Mouse (Mus musculus): Measurements from ENCODE around the gene Arhgap23. TPM values are rescaled to one million over a fixed set of nuclear protein-coding genes. Genes with fewer than 3 reads are reported as not detected.

Gene Arhgap23
- polyA plus RNA-seq, 1 experiment from 2014 or later: 4.3 TPM

DNA sequence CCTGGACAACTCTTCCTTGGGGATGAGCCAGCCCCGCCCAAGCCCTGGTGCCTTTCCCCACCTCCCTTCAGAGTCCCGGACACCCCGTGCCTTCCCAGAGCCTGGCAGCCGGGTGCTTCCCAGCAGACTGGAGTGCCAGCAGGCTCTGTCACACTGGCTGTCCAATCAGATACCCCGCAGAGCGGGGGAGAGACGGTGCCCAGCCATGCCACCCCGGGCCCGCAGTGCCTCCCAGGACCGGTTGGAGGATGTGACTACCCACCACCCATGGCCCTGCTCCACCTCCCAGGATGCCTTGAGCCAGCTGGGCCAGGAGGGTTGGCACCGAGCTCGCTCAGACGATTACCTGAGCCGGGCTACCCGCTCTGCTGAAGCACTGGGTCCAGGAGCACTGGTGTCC lies 36.3 kb downstream of the Arhgap23 start:
- TF ChIP-seq CTCF (IDR thresholded peaks at IDR 0.05; ENCODE audit: low read depth): no peak
- H3K27ac ChIP-seq (replicated peaks): no peak overlapping the region
- DNase-seq (ENCODE audit: low spot score) (no peak), ATAC-seq (ENCODE audit: low FRiP score, low TSS enrichment) (no peak)
- peaks cover 35% of the 10 kb centered on the region for H3K36me3 ChIP-seq (ENCODE audit: control insufficient read depth, insufficient read depth, low read length)
- H3K4me2 ChIP-seq (replicated peaks; ENCODE audit: low read depth): no peak overlapping the region
- no peaks in the 10 kb centered on the region for H3K9me3 ChIP-seq (ENCODE audit: control insufficient read depth, low read length)
- H3K27me3 ChIP-seq (ENCODE audit: control insufficient read depth, insufficient read depth, low read length): no peaks in the 10 kb centered on the region
- 94% methylated on average over 15 of the region's 15 CpGs for WGBS
- no peak overlapping the region for H3K9ac ChIP-seq (ENCODE audit: low read length)
- no peak overlapping the region for H3K4me3 ChIP-seq (ENCODE audit: low read depth, low read length)
- peaks cover 6% of the 10 kb centered on the region; the same call in 1 of the 2 replicates for H3K4me1 ChIP-seq (replicated peaks; ENCODE audit: control insufficient read depth, insufficient read depth)

DNA sequence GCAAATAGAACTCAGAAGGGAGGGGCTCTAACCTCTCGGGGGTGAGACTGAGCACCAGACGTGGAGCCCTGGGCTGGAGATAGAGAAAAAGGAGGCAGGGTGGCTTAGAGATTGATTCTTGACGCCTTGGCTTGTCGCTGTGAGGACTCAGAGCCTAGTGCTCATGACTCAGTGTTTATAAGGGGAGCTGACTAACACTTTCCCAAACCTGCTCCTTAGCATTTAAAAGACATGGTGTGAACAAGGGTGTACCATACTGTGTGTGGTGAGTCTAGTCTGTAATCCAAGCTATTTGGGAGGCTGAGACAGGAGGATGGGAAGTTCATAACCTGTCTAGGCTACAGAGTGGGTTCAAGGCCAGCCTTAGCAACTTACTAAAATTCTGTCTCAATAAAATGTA lies 41.8 kb downstream of the Arhgap23 start:
- DNase-seq (ENCODE audit: low spot score) (no peak), ATAC-seq (ENCODE audit: low FRiP score, low TSS enrichment) (no peak)
- H3K4me1 ChIP-seq (replicated peaks; ENCODE audit: control insufficient read depth, insufficient read depth): no peaks in the 10 kb centered on the region
- TF ChIP-seq EP300 (optimal IDR thresholded peaks at IDR 0.05) (no peak), CTCF (IDR thresholded peaks at IDR 0.05; ENCODE audit: low read depth) (no peak)
- WGBS: 67% methylated on average over 4 of the region's 4 CpGs
- H3K4me2 ChIP-seq (replicated peaks; ENCODE audit: low read depth): no peak overlapping the region
- H3K4me3 ChIP-seq (ENCODE audit: low read depth, low read length): no peak overlapping the region
- H3K27ac ChIP-seq (replicated peaks): no peak overlapping the region
- H3K9me3 ChIP-seq (ENCODE audit: control insufficient read depth, low read length): no peaks in the 10 kb centered on the region
- H3K36me3 ChIP-seq (ENCODE audit: control insufficient read depth, insufficient read depth, low read length): peaks cover 27% of the 10 kb centered on the region
- no peak overlapping the region for H3K9ac ChIP-seq (ENCODE audit: low read length)
- no peaks in the 10 kb centered on the region for H3K27me3 ChIP-seq (ENCODE audit: control insufficient read depth, insufficient read depth, low read length)

- Histone ChIP-seq H3K4me1 (replicated peaks; ENCODE audit: control insufficient read depth, insufficient read depth) (no peaks in the 10 kb centered on the region), H3K9ac (ENCODE audit: low read length) (no peak overlapping the region), H3K4me3 (ENCODE audit: low read depth, low read length) (no peak overlapping the region), H3K36me3 (ENCODE audit: control insufficient read depth, insufficient read depth, low read length) (peaks cover 30% of the 10 kb centered on the region), H3K4me2 (replicated peaks; ENCODE audit: low read depth) (no peak overlapping the region), H3K9me3 (ENCODE audit: control insufficient read depth, low read length) (no peaks in the 10 kb centered on the region), H3K27ac (replicated peaks) (peak overlapping the region; percentile 67; the same call in 1 of the 2 replicates), H3K27me3 (ENCODE audit: control insufficient read depth, insufficient read depth, low read length) (no peaks in the 10 kb centered on the region)
- DNase-seq (ENCODE audit: low spot score) (no peak), ATAC-seq (ENCODE audit: low FRiP score, low TSS enrichment) (peak; percentile 64)
- TF ChIP-seq CTCF (IDR thresholded peaks at IDR 0.05; ENCODE audit: low read depth) (no peak), EP300 (optimal IDR thresholded peaks at IDR 0.05) (no peak)
- WGBS: 84% methylated on average over 3 of the region's 3 CpGs
Observed at GRCm38 (mm10) chr11:97461307-97461820, 46.0 kb downstream of the Arhgap23 start.

- Histone ChIP-seq H3K27me3 (ENCODE audit: control insufficient read depth, insufficient read depth, low read length) (no peaks in the 10 kb centered on the region), H3K9ac (ENCODE audit: low read length) (no peak overlapping the region), H3K4me1 (replicated peaks; ENCODE audit: control insufficient read depth, insufficient read depth) (no peaks in the 10 kb centered on the region), H3K27ac (replicated peaks) (no peak overlapping the region), H3K4me2 (replicated peaks; ENCODE audit: low read depth) (no peak overlapping the region), H3K36me3 (ENCODE audit: control insufficient read depth, insufficient read depth, low read length) (peaks cover 25% of the 10 kb centered on the region), H3K9me3 (ENCODE audit: control insufficient read depth, low read length) (no peaks in the 10 kb centered on the region), H3K4me3 (ENCODE audit: low read depth, low read length) (no peak overlapping the region)
- WGBS: 83% methylated on average over 6 of the region's 6 CpGs
- TF ChIP-seq EP300 (optimal IDR thresholded peaks at IDR 0.05) (no peak), CTCF (IDR thresholded peaks at IDR 0.05; ENCODE audit: low read depth) (peak; percentile 31; the same call in 1 of the 2 replicates)
- no peak for ATAC-seq (ENCODE audit: low FRiP score, low TSS enrichment)
- no peak for DNase-seq (ENCODE audit: low spot score)
Observed at GRCm38 (mm10) chr11:97462538-97462937, 47.2 kb downstream of the Arhgap23 start.

DNA sequence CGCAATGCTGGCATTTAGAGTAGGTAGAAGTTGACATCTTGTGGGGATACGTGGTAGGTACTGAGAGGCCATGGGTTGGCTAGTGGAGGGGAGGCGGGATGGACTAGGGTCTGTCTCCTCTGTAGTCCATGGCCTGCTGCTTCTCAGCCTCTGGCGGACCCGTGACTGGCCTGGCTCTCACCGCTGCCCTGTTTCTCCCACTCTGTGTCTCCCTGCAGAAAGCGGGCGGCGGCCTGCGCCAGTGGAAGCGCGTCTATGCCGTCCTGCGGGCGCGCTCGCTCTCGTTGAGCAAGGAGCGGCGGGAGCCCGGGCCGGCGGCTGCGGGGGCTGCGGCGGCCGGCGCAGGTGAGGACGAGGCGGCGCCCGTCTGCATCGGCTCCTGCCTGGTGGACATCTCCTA lies 47.8 kb downstream of the Arhgap23 start:
- TF ChIP-seq EP300 (optimal IDR thresholded peaks at IDR 0.05): no peak
- no peak for TF ChIP-seq CTCF (IDR thresholded peaks at IDR 0.05; ENCODE audit: low read depth)
- Histone ChIP-seq H3K36me3 (ENCODE audit: control insufficient read depth, insufficient read depth, low read length) (peaks cover 26% of the 10 kb centered on the region), H3K9ac (ENCODE audit: low read length) (no peak overlapping the region), H3K4me1 (replicated peaks; ENCODE audit: control insufficient read depth, insufficient read depth) (no peaks in the 10 kb centered on the region), H3K9me3 (ENCODE audit: control insufficient read depth, low read length) (no peaks in the 10 kb centered on the region), H3K4me3 (ENCODE audit: low read depth, low read length) (no peak overlapping the region), H3K4me2 (replicated peaks; ENCODE audit: low read depth) (no peak overlapping the region), H3K27ac (replicated peaks) (no peak overlapping the region), H3K27me3 (ENCODE audit: control insufficient read depth, insufficient read depth, low read length) (no peaks in the 10 kb centered on the region)
- WGBS: 71% methylated on average over 33 of the region's 33 CpGs
- ATAC-seq (ENCODE audit: low FRiP score, low TSS enrichment) (no peak), DNase-seq (ENCODE audit: low spot score) (no peak)

DNA sequence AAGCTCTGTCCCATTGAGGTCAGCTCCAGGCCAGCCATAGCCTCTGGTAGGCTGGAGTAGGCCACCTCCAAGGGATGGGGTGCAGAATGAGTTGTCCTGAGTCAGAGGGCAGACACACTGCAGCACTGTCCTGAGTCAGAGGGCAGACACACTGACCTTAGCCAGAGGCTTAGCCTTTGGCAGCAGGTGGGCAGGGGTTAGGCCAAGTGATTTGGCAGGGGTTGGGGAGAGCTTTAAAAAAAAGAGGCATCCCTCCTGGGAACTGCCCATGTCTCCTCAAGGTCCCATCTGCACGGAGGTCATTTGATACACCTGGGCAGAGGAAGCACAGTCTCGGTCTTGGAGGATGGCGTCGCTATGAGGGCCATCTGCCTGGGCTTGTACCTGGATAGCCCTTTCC lies 48.7 kb downstream of the Arhgap23 start:
- DNase-seq (ENCODE audit: low spot score) (no peak), ATAC-seq (ENCODE audit: low FRiP score, low TSS enrichment) (no peak)
- Histone ChIP-seq H3K27ac (replicated peaks) (no peak overlapping the region), H3K4me2 (replicated peaks; ENCODE audit: low read depth) (no peak overlapping the region), H3K27me3 (ENCODE audit: control insufficient read depth, insufficient read depth, low read length) (no peaks in the 10 kb centered on the region), H3K4me3 (ENCODE audit: low read depth, low read length) (no peak overlapping the region), H3K4me1 (replicated peaks; ENCODE audit: control insufficient read depth, insufficient read depth) (no peaks in the 10 kb centered on the region), H3K9me3 (ENCODE audit: control insufficient read depth, low read length) (no peaks in the 10 kb centered on the region), H3K9ac (ENCODE audit: low read length) (no peak overlapping the region), H3K36me3 (ENCODE audit: control insufficient read depth, insufficient read depth, low read length) (peaks cover 23% of the 10 kb centered on the region)
- TF ChIP-seq EP300 (optimal IDR thresholded peaks at IDR 0.05) (no peak), CTCF (IDR thresholded peaks at IDR 0.05; ENCODE audit: low read depth) (no peak)
- 93% methylated on average over 4 of the region's 4 CpGs for WGBS

Measured in stomach, postnatal 0 days (tissue).